Mouse (Mus musculus): Measurements from ENCODE around the gene Snrnp25. TPM values are rescaled to one million over a fixed set of nuclear protein-coding genes. Genes with fewer than 3 reads are reported as not detected.

Gene Snrnp25
- polyA plus RNA-seq (2016; fragmentation: Nextera tagmentation; extraction: Ambion mirVana): 44.4 and 45.6 TPM in 2 replicates

- Histone ChIP-seq H3K36me3 (peaks cover 32% of the 10 kb centered on the region), H3K9ac (peak within 1 kb of the TSS; percentile 80), H3K4me2 (peak within 1 kb of the TSS; percentile 79), H3K4me1 (replicated peaks) (peaks cover 16% of the 10 kb centered on the region), H3K27me3 (replicated peaks) (peaks cover 6% of the 10 kb centered on the region; the same call in 1 of the 2 replicates), H3K4me3 (peak within 1 kb of the TSS; percentile 73), H3K9me3 (replicated peaks) (no peaks in the 10 kb centered on the region), H3K27ac (ENCODE audit: poor library complexity, severe bottlenecking) (peak within 1 kb of the TSS; percentile 28; the same call in 1 of the 2 replicates)
- peak; percentile 100 for ATAC-seq (ENCODE audit: insufficient number of reproducible peaks, low FRiP score)
- WGBS: under 1% methylated on average over 52 of the region's 52 CpGs
These were observed at the start of gene Snrnp25 for GRCm38 (mm10) chr11:32205058-32205873. Snrnp25 (plus strand) TSS chr11:32205415.

- H3K4me2 ChIP-seq: no peak overlapping the region
- H3K9ac ChIP-seq: no peak overlapping the region
- no peak overlapping the region for H3K4me3 ChIP-seq
- WGBS: 73% methylated on average over 7 of the region's 7 CpGs
- ATAC-seq (ENCODE audit: insufficient number of reproducible peaks, low FRiP score): no peak
- no peaks in the 10 kb centered on the region; the same call in 1 of the 2 replicates for H3K4me1 ChIP-seq (replicated peaks)
- H3K27me3 ChIP-seq (replicated peaks): peaks cover 31% of the 10 kb centered on the region
- H3K36me3 ChIP-seq: no peaks in the 10 kb centered on the region
- no peak overlapping the region for H3K27ac ChIP-seq (ENCODE audit: poor library complexity, severe bottlenecking)
- H3K9me3 ChIP-seq (replicated peaks): no peaks in the 10 kb centered on the region
These were observed 48.2 kb upstream of the Snrnp25 start for GRCm38 (mm10) chr11:32156854-32157630.

DNA sequence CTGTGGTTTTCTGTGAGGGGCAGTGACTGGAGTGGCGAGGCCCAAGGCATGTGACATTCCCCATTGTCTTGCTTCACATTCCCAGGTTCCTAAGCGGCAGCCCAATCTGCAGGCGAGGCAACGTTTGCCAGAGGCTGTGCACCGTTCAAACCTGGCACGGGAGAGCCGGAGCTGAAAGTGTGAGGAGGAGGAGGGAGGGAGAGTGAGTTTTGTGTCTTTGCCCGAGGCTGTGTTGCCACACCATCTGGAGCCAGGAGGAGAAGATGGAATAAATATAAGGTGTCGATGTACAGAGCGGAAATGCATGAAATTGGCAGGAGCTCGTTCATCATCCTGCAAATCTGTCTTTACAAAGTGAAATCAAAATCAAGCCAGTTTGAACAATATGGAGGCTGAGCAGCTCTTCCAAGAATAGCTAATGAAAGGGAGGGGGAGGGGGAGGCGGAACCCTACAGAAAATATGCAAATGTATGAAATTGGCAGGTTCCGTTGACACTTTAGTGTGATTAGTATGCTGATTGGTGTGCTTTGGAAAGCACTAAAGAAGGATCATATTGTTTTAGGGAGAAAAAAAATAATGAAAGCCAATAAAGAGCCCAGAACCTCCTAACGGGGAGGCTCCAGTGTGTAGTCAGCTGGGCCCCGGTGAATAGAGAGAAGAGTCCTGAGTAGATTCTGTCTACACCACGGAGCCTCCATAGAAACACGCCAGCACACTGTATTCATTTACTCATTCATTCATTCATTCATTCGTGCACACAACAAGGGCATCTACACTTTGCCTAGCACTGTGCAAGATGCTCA lies 47.2 kb upstream of the Snrnp25 start:
- no peak overlapping the region for H3K9ac ChIP-seq
- H3K4me3 ChIP-seq: no peak overlapping the region
- H3K36me3 ChIP-seq: no peaks in the 10 kb centered on the region
- peaks cover 32% of the 10 kb centered on the region for H3K27me3 ChIP-seq (replicated peaks)
- H3K9me3 ChIP-seq (replicated peaks): no peaks in the 10 kb centered on the region
- ATAC-seq (ENCODE audit: insufficient number of reproducible peaks, low FRiP score): no peak
- WGBS: 68% methylated on average over 18 of the region's 18 CpGs
- H3K4me2 ChIP-seq: no peak overlapping the region
- H3K4me1 ChIP-seq (replicated peaks): peaks cover 3% of the 10 kb centered on the region; the same call in 1 of the 2 replicates
- H3K27ac ChIP-seq (ENCODE audit: poor library complexity, severe bottlenecking): no peak overlapping the region

DNA sequence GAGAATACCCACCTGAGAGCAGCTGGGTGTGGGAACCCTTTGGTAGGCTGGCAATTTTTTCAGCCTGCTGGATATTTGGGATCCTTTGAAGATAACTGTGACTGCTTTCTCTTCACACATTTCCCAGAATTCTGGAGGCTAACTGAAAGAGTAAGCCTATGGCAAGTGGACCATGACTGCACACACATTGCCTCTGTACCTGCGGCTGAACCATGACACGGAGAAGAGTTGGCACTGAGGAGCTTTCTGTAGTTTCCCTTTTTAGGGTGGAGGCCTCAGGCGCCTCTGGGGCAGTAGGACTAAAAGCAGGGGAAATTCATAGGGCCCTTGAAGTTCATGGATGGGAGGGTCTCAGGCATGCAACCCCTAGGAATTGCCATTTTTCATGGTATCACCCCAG lies 46.0 kb upstream of the Snrnp25 start:
- Histone ChIP-seq H3K9ac (no peak overlapping the region), H3K27ac (ENCODE audit: poor library complexity, severe bottlenecking) (no peak overlapping the region), H3K4me1 (replicated peaks) (peaks cover 3% of the 10 kb centered on the region; the same call in 1 of the 2 replicates), H3K27me3 (replicated peaks) (peaks cover 32% of the 10 kb centered on the region), H3K4me3 (no peak overlapping the region), H3K4me2 (no peak overlapping the region), H3K36me3 (no peaks in the 10 kb centered on the region), H3K9me3 (replicated peaks) (no peaks in the 10 kb centered on the region)
- WGBS: 84% methylated on average over 3 of the region's 3 CpGs
- no peak for ATAC-seq (ENCODE audit: insufficient number of reproducible peaks, low FRiP score)

DNA sequence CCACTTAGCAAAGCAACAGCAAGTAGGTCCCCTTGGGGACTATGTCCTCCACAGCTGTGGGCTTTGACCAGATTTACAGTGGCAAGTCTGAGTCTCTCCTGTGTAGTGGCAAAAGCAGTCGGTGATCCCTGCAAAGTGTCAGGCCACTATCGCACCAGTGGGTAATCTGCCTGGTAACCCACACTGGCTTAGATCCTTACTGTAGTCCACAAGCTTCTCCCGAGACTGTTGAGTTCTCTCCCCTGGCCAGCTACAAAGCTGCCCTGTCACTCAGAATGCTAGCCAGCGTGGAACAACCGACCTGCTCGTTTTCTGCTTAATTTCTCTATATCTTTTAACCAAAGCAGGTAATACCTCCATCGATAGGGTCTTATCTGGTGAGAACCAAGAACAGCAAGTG lies 44.9 kb upstream of the Snrnp25 start:
- Histone ChIP-seq H3K9ac (no peak overlapping the region), H3K36me3 (no peaks in the 10 kb centered on the region), H3K27me3 (replicated peaks) (peaks cover 32% of the 10 kb centered on the region), H3K9me3 (replicated peaks) (no peaks in the 10 kb centered on the region), H3K4me1 (replicated peaks) (peaks cover 3% of the 10 kb centered on the region; the same call in 1 of the 2 replicates), H3K27ac (ENCODE audit: poor library complexity, severe bottlenecking) (no peak overlapping the region), H3K4me2 (no peak overlapping the region), H3K4me3 (no peak overlapping the region)
- no peak for ATAC-seq (ENCODE audit: insufficient number of reproducible peaks, low FRiP score)
- WGBS: 70% methylated on average over 7 of the region's 7 CpGs

DNA sequence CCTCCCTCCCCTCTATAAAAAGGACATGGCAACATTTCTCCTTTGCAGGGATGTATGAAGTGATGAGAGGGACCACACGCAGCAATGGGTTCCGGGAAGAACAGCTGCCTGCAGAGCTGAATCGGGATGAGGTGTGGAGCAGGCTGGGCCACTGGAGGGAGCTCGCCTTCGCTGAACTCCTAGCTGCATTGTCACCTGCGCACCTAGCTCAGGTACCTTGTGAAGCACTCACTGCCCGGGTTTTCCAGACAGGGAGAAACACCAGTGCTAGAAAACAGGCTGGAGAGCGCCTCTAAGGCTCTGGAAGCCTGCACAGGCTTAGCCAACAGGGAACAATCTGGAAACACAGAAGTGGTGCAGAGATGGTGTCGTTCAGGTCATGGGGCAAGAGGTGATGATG lies 43.7 kb upstream of the Snrnp25 start:
- H3K4me3 ChIP-seq: no peak overlapping the region; the same call in 1 of the 2 replicates

DNA sequence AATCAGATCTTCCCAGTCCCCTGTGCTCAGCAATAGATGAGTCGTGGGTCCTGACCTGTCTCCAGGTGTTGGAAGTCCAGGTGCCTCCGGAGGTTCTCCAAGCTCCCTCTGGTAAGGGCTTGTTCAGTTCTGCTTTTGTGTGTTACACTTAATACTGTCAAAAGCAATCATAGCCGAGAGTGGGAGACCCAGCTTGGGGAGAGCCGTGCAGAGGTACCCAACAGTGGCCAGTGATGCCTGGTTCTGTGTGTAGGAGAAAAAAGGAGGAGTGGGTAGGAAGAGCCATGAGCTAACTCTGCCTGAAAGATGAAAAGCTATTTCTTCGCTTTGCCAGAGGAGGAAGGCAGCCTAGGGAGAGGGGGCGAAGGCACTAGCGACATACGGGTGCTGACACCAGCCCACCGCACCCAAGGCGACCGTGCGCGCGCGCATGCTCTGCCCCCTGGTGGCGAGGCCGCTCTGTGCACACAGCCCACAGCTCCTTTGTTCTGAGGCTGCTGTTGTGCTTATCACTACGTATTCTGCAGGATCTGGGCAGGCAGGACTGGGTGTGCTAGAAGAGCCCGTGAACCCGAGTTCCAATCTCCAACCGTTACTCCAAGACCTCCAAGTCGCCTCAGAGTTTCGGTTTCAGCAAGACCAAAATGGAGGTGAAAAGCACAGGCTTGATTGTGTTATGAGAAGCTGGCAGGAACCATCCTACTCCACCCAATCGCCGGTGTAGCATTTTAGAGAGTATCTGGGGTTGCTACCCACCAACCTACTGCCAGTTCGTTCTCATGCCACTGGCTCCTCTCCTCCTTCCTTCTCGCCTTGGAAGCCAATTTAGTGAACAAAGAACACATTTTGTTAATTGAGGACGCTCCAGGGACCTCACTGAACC lies 43.1 kb upstream of the Snrnp25 start:
- Histone ChIP-seq H3K4me2 (peak overlapping the region; percentile 61), H3K4me1 (replicated peaks) (peaks cover 3% of the 10 kb centered on the region; the same call in 1 of the 2 replicates), H3K9ac (peak overlapping the region; percentile 49; the same call in 1 of the 2 replicates), H3K36me3 (no peaks in the 10 kb centered on the region), H3K9me3 (replicated peaks) (no peaks in the 10 kb centered on the region), H3K27me3 (replicated peaks) (peaks cover 32% of the 10 kb centered on the region), H3K4me3 (peak overlapping the region; percentile 23), H3K27ac (ENCODE audit: poor library complexity, severe bottlenecking) (no peak overlapping the region)
- ATAC-seq (ENCODE audit: insufficient number of reproducible peaks, low FRiP score): peak; percentile 73; the same call in 1 of the 2 replicates
- 14% methylated on average over 28 of the region's 28 CpGs for WGBS

More for the DNA sequence above, 43.7 kb upstream of the Snrnp25 start:
- peaks cover 3% of the 10 kb centered on the region; the same call in 1 of the 2 replicates for H3K4me1 ChIP-seq (replicated peaks)
- H3K36me3 ChIP-seq: no peaks in the 10 kb centered on the region
- H3K27me3 ChIP-seq (replicated peaks): peaks cover 32% of the 10 kb centered on the region
- no peak overlapping the region for H3K27ac ChIP-seq (ENCODE audit: poor library complexity, severe bottlenecking)
- ATAC-seq (ENCODE audit: insufficient number of reproducible peaks, low FRiP score): no peak
- H3K4me2 ChIP-seq: peak overlapping the region; percentile 61; the same call in 1 of the 2 replicates
- WGBS: 5% methylated on average over 9 of the region's 9 CpGs
- no peak overlapping the region for H3K9ac ChIP-seq
- no peaks in the 10 kb centered on the region for H3K9me3 ChIP-seq (replicated peaks)

- Histone ChIP-seq H3K4me2 (no peak overlapping the region), H3K27me3 (replicated peaks) (peaks cover 4% of the 10 kb centered on the region), H3K4me3 (no peak overlapping the region), H3K4me1 (replicated peaks) (peaks cover 6% of the 10 kb centered on the region; the same call in 1 of the 2 replicates), H3K9me3 (replicated peaks) (no peaks in the 10 kb centered on the region), H3K27ac (ENCODE audit: poor library complexity, severe bottlenecking) (no peak overlapping the region), H3K36me3 (no peaks in the 10 kb centered on the region), H3K9ac (no peak overlapping the region)
- no peak for ATAC-seq (ENCODE audit: insufficient number of reproducible peaks, low FRiP score)
- WGBS: 52% methylated on average over 4 of the region's 4 CpGs
These were observed 38.5 kb upstream of the Snrnp25 start for GRCm38 (mm10) chr11:32166683-32167082.

- WGBS: 61% methylated on average over 1 of the region's 1 CpGs
These were observed 26.7 kb upstream of the Snrnp25 start for GRCm38 (mm10) chr11:32178506-32178905.

GRCm38 (mm10) chr11:32181246-32181645 lies 24.0 kb upstream of the Snrnp25 start:
- Histone ChIP-seq H3K4me1 (replicated peaks) (no peaks in the 10 kb centered on the region), H3K27ac (ENCODE audit: poor library complexity, severe bottlenecking) (no peak overlapping the region), H3K4me3 (no peak overlapping the region), H3K4me2 (no peak overlapping the region), H3K36me3 (no peaks in the 10 kb centered on the region), H3K27me3 (replicated peaks) (peaks cover 15% of the 10 kb centered on the region; the same call in 1 of the 2 replicates), H3K9ac (no peak overlapping the region), H3K9me3 (replicated peaks) (no peaks in the 10 kb centered on the region)
- WGBS: 80% methylated on average over 4 of the region's 4 CpGs
- ATAC-seq (ENCODE audit: insufficient number of reproducible peaks, low FRiP score): no peak

More at GRCm38 (mm10) chr11:32178506-32178905, 26.7 kb upstream of the Snrnp25 start:
- Histone ChIP-seq H3K9me3 (replicated peaks) (no peaks in the 10 kb centered on the region), H3K4me3 (no peak overlapping the region), H3K4me2 (no peak overlapping the region), H3K27ac (ENCODE audit: poor library complexity, severe bottlenecking) (no peak overlapping the region), H3K36me3 (no peaks in the 10 kb centered on the region), H3K4me1 (replicated peaks) (no peaks in the 10 kb centered on the region), H3K27me3 (replicated peaks) (0 out of 2 replicates have a peak, but pooled peaks cover 5% of the 10 kb centered on the region), H3K9ac (no peak overlapping the region)
- no peak for ATAC-seq (ENCODE audit: insufficient number of reproducible peaks, low FRiP score)

All from heart, embryonic 12.5 days (tissue).